Mouse (Mus musculus) C2C12 (cell line): Measurements from ENCODE around the gene Snx12. TPM values are rescaled to one million over a fixed set of nuclear protein-coding genes. Genes with fewer than 3 reads are reported as not detected.

Source experiments
- H3K27me3 ChIP-seq: one replicate; pipeline ENCODE4 v1.6.1; 2011; ENCODE audit not compliant: control insufficient read depth, insufficient read depth, insufficient read length
- H3K36me3 ChIP-seq: one replicate; pipeline ENCODE4 v1.6.1; 2011; ENCODE audit not compliant: control insufficient read depth, insufficient read depth
- H3K4me3 ChIP-seq: one replicate; pipeline ENCODE4 v1.5.1; 2011; ENCODE audit warnings: mild to moderate bottlenecking, control low read depth; ENCODE audit not compliant: poor library complexity, insufficient read depth, severe bottlenecking
- H3K79me2 ChIP-seq: one replicate; pipeline ENCODE4 v1.6.1; 2011; ENCODE audit not compliant: control insufficient read depth, insufficient read depth
- H3K79me3 ChIP-seq: one replicate; pipeline ENCODE4 v1.6.1; 2011; ENCODE audit warnings: low read depth, control low read depth
- H3ac ChIP-seq: one replicate; pipeline ENCODE3; 2011; ENCODE audit warnings: low read depth; ENCODE audit not compliant: control insufficient read depth, insufficient read length
- CEBPB ChIP-seq: IDR thresholded peaks from one replicate; pipeline ENCODE4 v1.6.1; 2011; ENCODE audit warnings: low read depth, mild to moderate bottlenecking, control low read depth, moderate library complexity
- CTCF ChIP-seq: IDR thresholded peaks from one replicate; pipeline ENCODE4 v1.5.1; 2011; ENCODE audit not compliant: control insufficient read depth, insufficient read depth, insufficient read length
- FOSL1 ChIP-seq: IDR thresholded peaks from one replicate; pipeline ENCODE4 v1.8.0; 2011; ENCODE audit warnings: mild to moderate bottlenecking, low read length; ENCODE audit not compliant: poor library complexity, insufficient read depth, severe bottlenecking
- MAX ChIP-seq: IDR thresholded peaks from one replicate; pipeline ENCODE4 v1.6.1; 2011; ENCODE audit warnings: mild to moderate bottlenecking, control low read depth
- MYOD1 ChIP-seq: IDR thresholded peaks from one replicate; pipeline ENCODE4 v1.6.1; 2011; ENCODE audit warnings: low read depth; ENCODE audit not compliant: control insufficient read depth, insufficient read length
- MYOG ChIP-seq: IDR thresholded peaks from one replicate; pipeline ENCODE4 v1.6.1; 2011; ENCODE audit not compliant: control insufficient read depth, insufficient read length; ENCODE audit errors: extremely low read depth
- USF1 ChIP-seq: IDR thresholded peaks from one replicate; pipeline ENCODE4 v1.6.1; 2011; ENCODE audit warnings: low read depth, mild to moderate bottlenecking, control low read depth, moderate library complexity
- polyA plus RNA-seq: library from polyadenylated mRNA; unstranded; fragments of >200 nt; fragmentation: generic; extraction: Trizol; gene quantifications from one replicate; pipeline ENCODE4 v1.2.1, GENCODE M21; 2012; ENCODE audit warnings: missing spikeins

The Snx12 gene
- polyA plus RNA-seq, 1 experiment: 51.3 TPM

DNA sequence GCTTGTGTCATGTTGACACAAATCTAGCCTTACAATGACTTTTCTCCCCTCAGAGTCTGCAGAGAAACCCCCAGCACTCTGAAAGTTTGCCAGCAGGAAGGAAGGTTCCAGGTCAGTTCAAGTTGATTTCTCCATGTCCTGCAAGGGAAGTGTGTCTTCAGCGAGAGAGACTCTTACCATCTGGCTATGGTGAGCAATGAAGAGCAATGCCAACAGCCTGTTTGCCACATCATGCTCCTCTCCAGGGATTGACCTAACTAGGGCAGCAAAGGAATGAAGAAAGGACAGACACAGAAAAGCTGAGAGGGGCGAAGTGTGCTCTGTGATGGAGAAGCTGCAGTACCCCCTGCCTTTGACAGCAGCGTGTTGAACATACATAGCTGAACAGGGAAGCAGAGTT, 59.8 kb downstream of the Snx12 start:
- Histone ChIP-seq H3K4me3 (no peak overlapping the region), H3K27me3 (no peaks in the 10 kb centered on the region), H3K79me2 (no peaks in the 10 kb centered on the region), H3K36me3 (no peaks in the 10 kb centered on the region), H3K79me3 (no peaks in the 10 kb centered on the region), H3ac (no peak overlapping the region)
- TF ChIP-seq MYOD1 (no peak), FOSL1 (no peak), CTCF (no peak), CEBPB (no peak), MAX (no peak), USF1 (no peak), MYOG (no peak)

DNA sequence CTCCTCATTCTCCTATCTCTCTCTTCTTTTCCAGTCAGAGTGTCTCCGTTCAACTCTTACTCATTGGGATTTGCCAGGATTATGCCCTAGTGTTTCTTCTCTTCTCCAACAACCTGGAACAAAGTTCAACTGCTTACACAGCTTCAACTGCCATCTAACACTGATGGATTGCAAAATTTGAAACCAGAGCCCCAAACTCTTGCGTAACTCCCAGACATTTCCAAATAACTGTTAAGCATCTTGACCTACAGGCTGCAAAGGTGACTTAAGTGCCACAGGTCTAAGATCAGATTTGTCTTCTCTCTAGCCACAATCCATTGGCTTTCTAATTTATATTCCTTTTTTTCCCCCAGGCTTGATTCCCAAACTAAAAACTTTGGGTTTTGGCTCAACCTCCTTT, 64.9 kb downstream of the Snx12 start:
- Histone ChIP-seq H3ac (no peak overlapping the region), H3K79me2 (no peaks in the 10 kb centered on the region), H3K27me3 (no peaks in the 10 kb centered on the region), H3K79me3 (no peaks in the 10 kb centered on the region), H3K4me3 (no peak overlapping the region), H3K36me3 (no peaks in the 10 kb centered on the region)
- TF ChIP-seq CEBPB: peak; percentile 58
- TF ChIP-seq USF1: no peak

GRCm38 (mm10) chrX:101156369-101156768, 66.0 kb downstream of the Snx12 start:
- H3K79me2 ChIP-seq: no peaks in the 10 kb centered on the region
- H3ac ChIP-seq: no peak overlapping the region
- H3K27me3 ChIP-seq: no peaks in the 10 kb centered on the region
- H3K79me3 ChIP-seq: no peaks in the 10 kb centered on the region
- no peaks in the 10 kb centered on the region for H3K36me3 ChIP-seq
- no peak for TF ChIP-seq MYOG
- TF ChIP-seq FOSL1: no peak
- TF ChIP-seq MYOD1: peak; percentile 63
- H3K4me3 ChIP-seq: no peak overlapping the region

GRCm38 (mm10) chrX:101147506-101147905, 74.9 kb downstream of the Snx12 start:
- Histone ChIP-seq H3K79me3 (no peaks in the 10 kb centered on the region), H3K36me3 (no peaks in the 10 kb centered on the region), H3K4me3 (no peak overlapping the region), H3K27me3 (no peaks in the 10 kb centered on the region), H3K79me2 (no peaks in the 10 kb centered on the region), H3ac (no peak overlapping the region)
- TF ChIP-seq MAX (no peak), CEBPB (no peak), MYOD1 (no peak), MYOG (no peak), USF1 (no peak), CTCF (no peak), FOSL1 (no peak)

- no peak overlapping the region for H3ac ChIP-seq
- H3K27me3 ChIP-seq: no peaks in the 10 kb centered on the region
- H3K4me3 ChIP-seq: no peak overlapping the region
- no peaks in the 10 kb centered on the region for H3K36me3 ChIP-seq
- TF ChIP-seq CEBPB: no peak
- TF ChIP-seq FOSL1: no peak
- no peak for TF ChIP-seq MYOD1
- TF ChIP-seq MAX: no peak
- TF ChIP-seq USF1: no peak
- TF ChIP-seq CTCF: no peak
- TF ChIP-seq MYOG: no peak
- H3K79me3 ChIP-seq: no peaks in the 10 kb centered on the region
- H3K79me2 ChIP-seq: no peaks in the 10 kb centered on the region
These were observed 90.2 kb downstream of the Snx12 start for GRCm38 (mm10) chrX:101131992-101132791.

- no peaks in the 10 kb centered on the region for H3K27me3 ChIP-seq
- TF ChIP-seq CTCF (no peak), MYOD1 (no peak), USF1 (no peak), FOSL1 (no peak), CEBPB (no peak), MYOG (no peak), MAX (no peak)
- no peak overlapping the region for H3K4me3 ChIP-seq
- H3K36me3 ChIP-seq: no peaks in the 10 kb centered on the region
- no peaks in the 10 kb centered on the region for H3K79me2 ChIP-seq
- no peaks in the 10 kb centered on the region for H3K79me3 ChIP-seq
- H3ac ChIP-seq: no peak overlapping the region
These were observed 91.4 kb downstream of the Snx12 start for GRCm38 (mm10) chrX:101131001-101131400.
